Mouse (Mus musculus): ENCODE measurements around the gene Cdk19.

The Cdk19 gene

DNA sequence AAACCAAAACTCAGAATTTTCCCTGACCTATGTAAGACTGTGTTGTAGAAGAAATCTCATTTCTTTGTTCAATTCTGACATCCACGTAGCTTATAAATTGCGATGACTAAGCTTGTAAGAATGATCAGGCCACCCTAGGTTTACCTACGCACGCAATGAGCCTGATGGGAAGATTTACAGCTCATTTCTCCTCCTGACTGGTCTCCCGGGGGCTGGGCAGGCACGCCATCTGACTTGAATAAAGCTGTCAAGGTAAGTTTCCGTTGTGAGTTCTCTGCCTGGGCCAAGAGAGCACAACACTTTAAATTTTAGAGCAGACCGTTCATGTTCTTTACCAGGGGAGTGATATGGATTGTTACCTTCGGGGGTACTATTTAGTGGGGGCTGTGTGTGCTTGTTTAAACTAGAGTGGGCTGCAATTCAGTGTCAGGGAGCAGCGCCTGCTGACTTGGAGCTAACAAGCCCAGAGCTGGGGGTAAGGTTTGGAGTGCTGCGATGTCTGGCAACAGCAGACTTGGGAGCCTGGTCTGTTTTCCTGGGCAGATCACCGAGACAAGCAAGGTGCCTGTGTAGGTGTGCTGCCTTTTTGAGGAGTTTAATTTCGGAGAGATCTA lies at the start of gene Cdk19:
Gene Cdk19, plus strand, starts transcription at position 214 of the 614 bp plus-strand sequence.
- DNase-seq (ENCODE audit: low read depth), result no peak

DNA sequence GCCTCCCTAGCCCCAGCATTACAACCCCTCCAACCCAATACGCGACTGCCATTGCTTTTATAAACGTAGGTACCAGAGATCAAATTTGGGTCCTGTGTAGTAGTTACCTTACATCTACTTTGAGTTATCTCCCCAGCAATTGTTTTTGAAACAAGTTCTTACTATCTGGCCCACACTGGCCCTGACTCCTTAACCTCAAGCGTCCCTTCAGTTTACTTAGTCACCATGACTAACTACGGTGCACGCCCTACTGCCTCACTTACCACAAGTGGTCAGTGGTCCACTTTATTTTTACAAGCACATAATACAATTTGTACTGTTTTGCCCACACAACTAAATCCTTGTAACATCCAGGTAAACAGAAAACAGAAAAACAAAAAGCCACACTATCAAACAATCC lies 46.7 kb upstream of the Cdk19 start:
- no peak for DNase-seq (ENCODE audit: low read depth)

DNA sequence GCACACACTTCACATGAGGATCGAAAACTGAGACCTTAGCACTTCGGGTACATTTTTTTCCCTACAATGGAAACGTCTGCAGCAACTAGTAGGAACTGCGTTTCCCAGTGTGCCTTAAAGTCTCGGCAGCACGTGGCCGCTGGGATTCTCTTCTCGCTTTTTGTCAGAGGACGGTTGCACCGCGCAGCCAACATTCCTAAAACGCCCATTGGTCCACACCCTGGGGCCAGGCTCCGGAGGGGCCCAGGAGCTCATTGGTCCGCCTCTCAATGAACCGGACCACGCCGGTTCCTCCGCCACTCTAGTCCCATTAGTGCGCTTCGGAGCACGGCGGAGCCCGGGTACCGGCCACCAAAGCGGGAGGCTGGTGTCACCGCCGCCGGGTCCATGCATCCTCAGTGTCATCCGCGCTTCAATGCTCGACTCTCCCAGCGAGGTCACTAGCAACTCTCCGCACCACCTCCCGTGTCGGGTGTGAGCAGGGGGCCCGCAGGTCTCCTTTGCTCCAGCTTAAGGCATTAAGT lies 38.7 kb upstream of the Cdk19 start:
- DNase-seq (ENCODE audit: low read depth), result no peak

DNA sequence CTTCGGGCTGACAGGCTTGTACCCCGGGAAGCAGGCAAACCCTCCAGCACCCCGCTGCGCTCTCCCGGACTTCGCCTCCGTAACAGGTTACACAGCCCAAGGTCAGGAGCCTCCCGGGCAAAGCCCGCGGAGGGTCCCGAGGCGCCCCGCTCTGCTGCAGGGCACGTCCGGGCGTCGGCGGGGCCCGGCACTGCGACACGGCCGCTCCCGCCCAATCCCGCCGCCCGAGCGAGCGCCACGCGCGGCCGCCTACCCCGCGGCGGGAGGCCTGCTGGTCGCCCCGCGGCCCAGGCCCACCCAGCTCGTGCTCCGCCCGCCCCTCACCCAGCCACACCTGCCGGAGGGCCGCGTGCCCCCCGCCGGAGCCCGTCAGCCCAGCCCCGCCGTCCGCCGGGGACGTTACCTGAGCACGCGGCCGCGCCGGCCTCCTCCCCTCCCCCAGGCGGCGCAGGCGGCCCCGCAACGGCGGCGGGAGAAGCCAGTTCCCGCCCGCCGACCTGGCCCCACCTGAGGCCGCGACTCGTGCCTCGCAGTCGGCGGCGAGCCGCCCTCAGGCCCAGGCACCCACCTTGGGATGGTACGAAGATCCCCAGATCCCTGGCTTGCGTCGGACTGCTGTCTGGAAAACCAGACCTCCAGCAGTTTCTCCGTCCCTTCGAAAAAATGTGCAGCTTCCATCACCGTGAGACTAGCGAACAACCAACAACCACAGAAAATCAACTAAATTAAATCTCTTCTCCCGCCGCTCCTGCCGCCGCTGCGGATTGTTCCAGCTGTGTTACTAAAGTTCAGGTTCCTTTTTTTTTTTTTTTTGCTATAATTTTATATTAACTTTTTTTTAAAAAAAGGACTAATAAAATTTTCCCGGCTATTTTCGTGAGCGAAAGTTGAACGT lies 37.9 kb upstream of the Cdk19 start:
- DNase-seq (ENCODE audit: low read depth), result peak; percentile 77

DNA sequence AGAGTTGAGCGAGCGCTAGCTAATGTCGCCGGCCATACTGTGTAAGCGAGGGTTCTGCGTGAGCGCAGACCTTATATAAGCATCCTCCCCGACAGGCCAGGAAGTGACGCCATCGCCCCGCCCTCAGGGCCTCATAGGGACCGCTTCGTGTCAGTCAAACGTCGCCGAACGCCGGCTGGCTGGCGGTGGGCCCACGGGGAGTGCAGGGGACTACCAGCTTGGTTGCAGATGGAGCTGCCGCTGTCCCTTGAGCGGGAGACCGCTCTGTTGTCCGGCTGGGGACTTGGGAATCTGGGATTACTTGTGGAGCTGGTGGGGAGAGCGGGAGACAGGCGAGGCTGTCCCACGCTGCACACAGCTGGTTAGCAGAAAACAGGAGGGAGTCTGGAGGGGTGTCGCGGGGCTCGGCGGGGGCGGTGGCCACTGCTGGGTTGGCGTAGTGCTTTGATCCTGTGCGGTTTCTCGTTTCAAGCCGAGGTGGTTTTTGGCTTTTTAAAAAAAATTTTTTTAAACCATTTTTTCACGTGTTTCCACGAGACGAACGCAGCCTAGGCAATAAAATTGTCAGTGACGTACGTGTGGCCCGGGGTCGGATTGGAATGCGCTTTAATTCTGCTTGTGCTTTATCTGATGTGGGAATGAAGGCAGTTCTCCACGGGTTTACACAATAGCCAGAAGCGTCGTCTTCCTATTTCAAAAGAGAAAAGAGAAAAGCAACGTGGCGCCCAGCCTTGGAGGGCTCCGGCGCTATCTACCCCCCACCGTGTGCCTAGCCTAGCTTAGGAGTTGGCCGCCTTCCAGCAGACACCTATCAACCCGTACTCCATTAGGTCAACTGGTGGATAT lies 37.0 kb upstream of the Cdk19 start, which contains the start of gene Amd1:
Gene Amd1, minus strand, starts transcription at position 47 of the 846 bp plus-strand sequence.
- peak; percentile 99 for DNase-seq (ENCODE audit: low read depth)

DNA sequence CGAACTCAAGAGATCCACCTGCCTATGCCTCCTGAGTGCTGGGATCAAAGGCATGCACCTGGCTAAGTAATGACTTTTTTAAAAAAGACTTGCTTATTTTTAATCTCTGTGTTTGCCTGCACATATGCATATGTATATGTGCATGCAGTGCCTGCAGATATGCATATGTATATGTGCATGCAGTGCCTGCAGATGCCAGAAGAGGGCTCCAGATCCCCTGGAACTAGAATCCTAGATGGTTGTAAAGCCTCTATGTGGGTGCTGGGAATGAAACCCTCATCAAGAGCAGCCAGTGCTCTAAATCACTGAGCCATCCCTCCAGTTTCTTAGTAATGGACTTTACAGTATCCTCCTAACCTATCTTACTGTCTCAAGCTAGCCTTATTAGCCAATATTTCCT lies 33.4 kb upstream of the Cdk19 start:
- peak; percentile 50 for DNase-seq (ENCODE audit: low read depth)

DNA sequence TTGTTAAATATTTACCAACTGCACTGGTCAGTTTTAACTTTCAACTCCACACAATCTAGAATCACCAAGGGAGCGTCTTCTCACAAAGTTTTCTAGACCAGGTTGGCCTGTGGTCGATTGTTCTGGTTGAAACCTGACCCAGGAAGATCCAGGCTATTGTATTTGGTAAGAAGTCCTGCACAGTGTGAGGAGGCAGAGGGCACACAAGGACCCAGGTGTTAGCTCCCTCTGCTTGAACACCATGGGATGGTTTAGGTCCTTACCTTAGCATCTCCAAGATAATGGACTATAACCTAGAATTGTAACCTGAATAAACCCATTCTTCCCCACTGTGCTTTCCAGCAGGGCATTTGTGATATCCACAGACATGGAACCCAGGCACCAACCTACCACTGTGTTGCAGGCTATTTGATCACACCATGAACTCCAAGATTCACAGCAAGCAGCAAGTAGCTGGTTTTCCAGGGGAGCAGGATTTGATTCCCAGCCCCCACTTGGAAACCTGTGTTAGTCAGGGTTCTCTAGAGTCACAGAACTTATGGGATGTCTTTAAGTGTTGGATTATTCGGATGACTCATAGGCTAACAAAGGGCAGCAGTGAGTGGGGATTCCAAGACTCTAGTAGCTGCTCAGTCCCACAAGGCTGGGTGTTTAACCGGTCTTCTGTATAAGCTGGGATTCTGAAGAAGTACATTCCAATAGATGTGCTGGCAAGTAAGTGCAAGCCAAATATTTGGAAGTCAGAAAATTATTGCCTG lies 31.4 kb upstream of the Cdk19 start:
- no peak for DNase-seq (ENCODE audit: low read depth)

DNA sequence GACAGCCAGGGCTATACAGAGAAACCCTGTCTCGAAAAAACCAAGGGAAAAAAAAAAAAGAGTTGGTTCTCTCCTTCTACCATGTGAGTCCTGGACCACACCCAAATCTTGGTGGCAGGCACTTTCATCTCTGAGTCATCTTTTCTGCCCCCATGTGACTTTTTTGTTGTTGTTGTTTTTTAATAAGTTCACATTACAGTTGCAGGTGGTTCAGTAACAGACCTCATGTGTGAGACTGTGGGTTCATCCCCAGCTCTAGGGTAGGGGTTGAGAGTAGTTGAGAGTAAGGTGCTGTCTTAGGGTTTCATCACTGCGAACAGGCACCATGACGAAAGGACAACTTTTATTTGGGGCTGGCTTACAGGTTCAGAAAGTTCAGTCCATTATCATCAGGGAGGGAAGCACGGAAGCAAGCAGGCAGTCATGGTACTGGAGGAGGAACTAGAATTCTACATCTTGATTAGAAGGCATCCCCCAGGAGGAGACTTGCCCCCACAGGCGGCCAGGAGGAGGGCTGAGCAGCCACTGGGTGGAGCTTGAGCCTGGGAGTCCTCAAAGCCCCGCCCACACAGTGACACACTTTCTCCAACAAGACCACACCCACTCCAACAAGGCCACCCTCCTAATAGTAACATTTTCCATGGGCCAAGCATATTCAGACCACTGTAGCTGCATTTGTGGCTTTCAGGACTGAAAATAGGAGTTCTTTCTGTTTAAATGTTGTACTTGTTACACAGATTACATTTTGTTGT lies 29.3 kb upstream of the Cdk19 start:
- peak; percentile 90 for DNase-seq (ENCODE audit: low read depth)

DNA sequence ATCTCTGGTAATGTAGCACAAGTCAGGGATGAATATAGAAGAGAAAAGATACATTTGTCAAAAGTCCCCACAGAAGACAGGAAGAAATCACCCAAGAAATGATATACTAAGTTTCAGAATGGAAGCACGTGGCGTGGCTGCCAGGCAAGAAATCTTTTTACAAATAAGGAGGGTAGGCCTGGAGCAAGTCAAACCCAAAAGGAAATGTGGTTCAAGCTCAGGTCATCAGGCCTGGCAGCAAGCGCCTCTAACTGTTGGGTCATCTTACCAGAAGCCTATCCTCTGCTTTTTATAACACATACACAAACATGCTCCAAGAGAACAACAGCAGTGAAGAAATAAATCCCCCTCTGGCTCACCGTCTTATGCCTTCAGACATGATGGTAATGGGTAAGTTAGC lies 26.6 kb upstream of the Cdk19 start:
- no peak for DNase-seq (ENCODE audit: low read depth)

DNA sequence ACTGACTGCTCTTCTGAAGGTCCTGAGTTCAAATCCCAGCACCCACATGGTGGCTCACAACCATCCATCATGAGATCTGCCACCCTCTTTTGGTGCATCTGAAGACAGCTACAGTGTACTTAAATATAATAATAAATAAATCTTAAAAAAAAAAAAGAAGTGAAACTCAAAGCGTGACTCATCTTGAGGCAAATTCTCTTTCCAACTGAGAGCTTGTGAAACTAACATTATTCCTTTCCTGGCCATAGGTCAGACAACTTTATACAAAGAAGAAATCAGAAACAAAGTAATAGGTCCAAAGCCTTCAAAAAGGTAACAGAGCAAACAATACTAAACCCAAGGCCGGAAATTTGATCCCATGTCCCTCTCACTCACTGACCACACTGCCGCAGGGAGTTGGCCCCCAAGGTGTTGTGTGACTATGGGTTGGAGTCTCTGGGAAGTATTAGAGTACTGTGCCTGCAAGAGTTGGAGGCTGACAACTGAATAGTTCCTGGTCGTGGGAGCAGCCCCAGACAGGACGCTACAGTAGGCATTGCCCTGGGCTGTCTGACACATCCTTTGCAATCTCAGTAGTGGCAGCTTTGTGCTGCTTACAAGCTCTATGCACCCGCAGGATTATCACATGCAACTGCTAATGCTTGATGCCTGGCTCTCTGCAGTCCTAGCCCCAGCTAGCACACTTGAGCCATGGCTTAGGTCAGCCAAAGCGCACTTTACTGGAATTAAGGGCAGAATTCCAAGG lies 22.4 kb upstream of the Cdk19 start:
- no peak for DNase-seq (ENCODE audit: low read depth)

DNA sequence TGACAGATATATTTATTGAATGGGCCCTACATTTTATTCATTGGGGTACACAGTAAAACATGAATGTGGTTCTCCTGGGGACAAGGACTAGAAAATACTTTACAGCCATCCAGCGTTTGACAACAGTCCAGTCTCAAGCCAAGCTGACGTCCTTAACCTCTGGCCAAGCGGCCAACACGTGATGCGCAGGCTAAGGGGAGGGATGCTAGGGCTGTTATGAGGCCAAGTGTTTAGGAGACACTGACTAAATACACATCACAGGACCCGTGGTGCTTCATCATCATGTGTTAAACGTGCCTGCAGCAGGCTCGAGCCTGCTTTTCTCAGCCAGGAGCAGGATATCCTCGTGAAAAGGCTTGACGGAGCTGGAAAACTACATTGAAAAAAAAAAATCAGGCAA lies 19.1 kb upstream of the Cdk19 start:
- DNase-seq (ENCODE audit: low read depth), result no peak

DNA sequence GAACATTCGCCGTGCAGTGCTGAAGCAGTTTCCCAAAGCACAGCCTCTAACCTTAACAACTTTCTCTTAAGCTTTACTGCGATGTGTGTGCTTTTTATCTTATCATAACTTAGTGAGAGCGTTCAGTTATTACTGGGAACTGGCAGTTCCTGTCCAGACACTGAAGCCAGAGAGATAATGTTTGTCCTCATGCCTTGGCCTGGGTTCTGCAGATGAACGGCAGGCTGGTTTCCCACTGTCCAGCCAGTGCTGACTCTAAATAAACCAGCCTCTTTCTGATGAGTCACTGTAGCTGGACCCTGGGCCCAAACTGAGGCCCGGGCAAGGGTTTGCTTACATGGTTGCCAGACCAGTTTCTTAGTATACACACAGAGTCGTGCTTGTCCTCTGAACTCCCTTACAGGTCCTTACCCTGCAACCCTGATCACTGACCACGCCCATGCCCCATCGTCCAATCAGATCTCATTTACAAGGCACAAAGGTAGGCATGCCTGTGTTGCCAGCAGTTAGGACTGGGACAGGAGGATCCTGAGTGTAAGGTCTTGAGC lies 11.3 kb upstream of the Cdk19 start:
- no peak for DNase-seq (ENCODE audit: low read depth)

DNA sequence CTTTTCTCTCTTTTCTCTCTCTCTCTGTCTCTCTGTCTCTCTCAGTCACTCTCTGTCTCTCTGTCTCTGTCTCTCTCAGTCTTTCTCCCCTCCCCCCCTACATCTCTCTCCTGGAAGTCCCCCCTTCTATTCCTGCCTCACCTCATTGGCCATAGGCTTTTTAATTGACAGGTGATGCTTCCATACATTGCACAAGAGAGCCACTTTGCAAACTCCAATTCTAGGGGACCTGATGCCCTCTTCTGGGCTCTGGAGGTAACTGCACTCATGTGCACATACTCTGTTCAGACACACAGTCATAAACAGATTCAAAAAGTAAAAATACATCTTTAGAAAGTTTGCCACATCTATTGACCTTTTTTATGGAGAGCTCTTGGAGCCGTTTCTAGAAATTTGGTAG lies 9.1 kb upstream of the Cdk19 start:
- no peak for DNase-seq (ENCODE audit: low read depth)

DNA sequence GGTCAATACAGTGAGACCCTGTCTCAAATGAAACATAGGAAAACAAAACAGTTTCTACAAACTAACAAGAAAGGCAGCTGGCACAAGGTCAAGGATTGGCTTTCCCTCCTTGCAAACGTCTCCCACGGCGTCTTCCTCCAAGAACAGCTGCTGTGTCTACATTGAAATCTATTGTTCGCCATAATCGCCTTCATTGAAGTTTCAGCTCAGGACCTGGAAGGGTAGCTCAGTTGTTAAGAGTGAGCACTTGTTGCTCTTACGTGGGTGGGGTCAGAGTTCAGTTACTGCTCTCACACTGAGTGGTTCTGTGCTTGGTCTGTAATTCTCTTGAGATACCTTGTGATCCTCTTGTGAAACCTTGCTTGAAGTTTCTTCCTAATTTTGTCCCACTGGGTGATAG lies 6.5 kb upstream of the Cdk19 start:
- DNase-seq (ENCODE audit: low read depth), result no peak

DNA sequence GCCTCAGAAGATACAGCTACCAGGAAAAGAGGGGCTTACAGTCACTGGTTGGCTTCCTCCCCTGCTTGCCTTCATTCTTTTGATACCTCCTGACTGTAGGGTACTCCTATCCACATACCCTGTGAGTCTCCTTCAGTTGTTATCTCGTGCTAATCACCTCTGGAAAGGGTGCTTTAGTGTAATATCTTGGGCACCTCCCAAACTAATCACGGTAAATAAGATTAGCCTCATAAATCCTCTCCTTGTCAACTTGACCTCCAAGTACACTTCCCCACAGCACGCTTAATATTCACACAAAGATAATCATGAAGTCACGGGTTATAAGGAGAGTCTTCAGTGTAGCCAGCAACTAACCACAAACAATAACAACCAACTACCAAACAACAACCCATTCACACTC lies 2.7 kb downstream of the Cdk19 start:
- no peak for DNase-seq (ENCODE audit: low read depth)

DNA sequence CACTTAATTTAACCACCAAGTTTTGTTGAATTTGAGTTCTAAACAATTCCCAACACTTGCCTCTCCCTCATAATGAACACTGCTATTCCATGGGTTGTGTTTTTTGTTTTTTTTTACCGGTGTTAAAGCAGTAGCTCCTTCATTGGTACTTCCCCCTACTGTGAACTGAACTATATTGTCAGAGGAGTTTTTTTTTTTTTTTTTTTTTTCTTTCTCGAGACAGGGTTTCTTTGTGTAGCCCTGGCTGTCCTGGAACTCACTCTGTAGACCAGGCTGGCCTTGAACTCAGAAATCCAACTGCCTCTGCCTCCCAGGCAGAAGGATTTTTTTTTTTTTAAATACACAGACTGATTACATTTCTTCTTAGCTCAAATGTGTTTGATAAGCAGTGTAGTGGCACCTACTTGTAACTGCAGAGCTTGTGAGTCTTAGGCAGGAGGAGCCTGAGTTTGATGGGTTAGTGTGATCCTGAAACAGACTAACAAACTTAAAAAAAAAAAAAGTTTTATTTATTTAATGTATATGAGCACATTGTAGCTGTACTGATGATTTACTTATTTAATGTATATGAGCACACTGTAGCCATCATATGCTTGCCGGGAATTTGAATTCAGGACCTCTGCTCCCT lies 7.5 kb downstream of the Cdk19 start:
- DNase-seq (ENCODE audit: low read depth), result no peak

DNA sequence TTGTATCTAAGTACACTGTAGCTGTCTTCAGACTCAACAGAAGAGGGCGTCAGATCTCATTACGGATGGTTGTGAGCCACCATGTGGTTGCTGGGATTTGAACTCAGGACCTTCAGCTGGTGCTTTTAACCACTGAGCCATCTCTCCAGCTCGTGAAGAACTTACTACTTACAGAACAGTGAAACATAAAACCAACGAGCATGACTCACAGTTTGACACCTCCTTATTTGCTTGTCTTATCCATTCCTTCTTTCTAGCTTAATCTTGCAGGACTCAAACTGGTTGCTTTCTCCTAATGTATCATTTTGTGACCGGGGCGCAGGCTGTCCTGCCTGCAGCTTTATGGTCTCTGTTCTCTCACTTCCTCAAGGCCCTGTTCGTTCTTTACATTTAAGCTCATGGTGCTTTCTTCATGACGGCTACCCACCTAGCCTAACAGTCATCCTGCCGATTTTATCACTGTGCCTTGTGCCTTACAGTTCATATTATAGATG lies 8.1 kb downstream of the Cdk19 start:
- peak; percentile 59 for DNase-seq (ENCODE audit: low read depth)

DNA sequence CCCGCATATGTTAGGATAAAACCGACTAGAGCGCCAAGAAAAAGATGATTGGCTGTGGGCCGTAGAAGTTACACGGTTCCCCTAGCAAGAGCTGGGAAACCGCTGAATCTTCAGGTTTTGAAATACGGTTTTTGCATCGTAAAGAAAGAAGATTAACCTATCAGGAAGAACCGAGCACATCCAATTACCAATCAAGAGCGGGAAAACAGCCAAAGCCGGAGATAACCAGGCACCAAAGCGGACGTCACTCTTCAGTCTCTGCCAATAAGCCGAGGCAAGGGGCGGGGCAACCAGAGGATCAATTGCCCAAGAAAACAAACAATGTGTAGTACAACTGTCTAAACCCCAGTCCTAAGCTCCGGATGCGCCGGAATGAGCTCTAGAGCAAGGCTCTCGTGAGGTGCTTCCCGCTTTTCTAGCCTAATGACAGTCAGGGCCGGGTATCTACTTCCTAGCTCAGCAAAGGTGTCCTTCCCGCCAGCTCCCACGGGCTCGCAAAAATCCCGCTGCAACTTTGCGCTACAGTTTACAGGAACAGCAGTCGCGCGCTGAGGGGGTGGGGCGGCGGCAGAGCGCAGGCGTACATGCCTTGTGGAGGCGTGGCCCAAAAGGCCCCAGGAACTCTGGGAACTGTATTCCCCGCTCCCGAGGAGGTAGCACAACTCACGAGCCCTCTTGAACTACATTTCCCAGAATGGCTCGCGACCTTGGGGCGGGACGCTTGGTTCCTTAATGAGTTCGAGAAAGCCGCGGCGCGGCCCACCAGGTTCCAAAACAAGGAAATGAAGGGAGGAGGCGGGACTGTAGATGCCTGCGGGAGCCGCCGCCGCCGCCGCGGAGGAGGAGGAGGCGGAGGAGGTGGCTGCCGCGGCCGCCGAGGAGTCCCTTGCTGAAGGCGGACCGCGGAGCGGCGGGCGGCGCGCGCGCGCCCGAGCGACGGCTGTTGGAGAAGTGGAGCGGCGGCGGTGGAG lies 9.5 kb downstream of the Cdk19 start:
- DNase-seq (ENCODE audit: low read depth), result peak; percentile 100
